Mouse (Mus musculus): ENCODE data around the gene Thsd1.
"Not testable (repeated sequence)": the region's sequence is repeated elsewhere in the genome, so short reads cannot be mapped to it uniquely, and the experiment has no call there.

Thsd1 gene

GRCm38 (mm10) chr8:22264787-22265186 is 37.7 kb downstream of the Thsd1 start:
- DNase-seq (ENCODE audit: low spot score) = no peak

GRCm38 (mm10) chr8:22265194-22265593 is 38.1 kb downstream of the Thsd1 start:
- DNase-seq (ENCODE audit: low spot score) = no peak

- no peak for DNase-seq (ENCODE audit: low spot score)
These were observed 39.7 kb downstream of the Thsd1 start for GRCm38 (mm10) chr8:22266809-22267208.

GRCm38 (mm10) chr8:22273142-22273541 is 46.0 kb downstream of the Thsd1 start:
- DNase-seq (ENCODE audit: low spot score) = no peak

- DNase-seq (ENCODE audit: low spot score) = no peak
These were observed 47.5 kb downstream of the Thsd1 start for GRCm38 (mm10) chr8:22274641-22275040.

GRCm38 (mm10) chr8:22282999-22283491 is 55.9 kb downstream of the Thsd1 start, which contains the start of gene Tpte:
Tpte (plus strand) TSS chr8:22283441.
- no peak for DNase-seq (ENCODE audit: low spot score)

GRCm38 (mm10) chr8:22302326-22302725 is 75.2 kb downstream of the Thsd1 start:
- no peak for DNase-seq (ENCODE audit: low spot score)

GRCm38 (mm10) chr8:22302896-22303306 is 75.8 kb downstream of the Thsd1 start:
- DNase-seq (ENCODE audit: low spot score) = no peak

GRCm38 (mm10) chr8:22304045-22304444 is 76.9 kb downstream of the Thsd1 start:
- not testable (repeated sequence) for DNase-seq (ENCODE audit: low spot score)

- DNase-seq (ENCODE audit: low spot score) = no peak
These were observed 79.9 kb downstream of the Thsd1 start for GRCm38 (mm10) chr8:22306999-22307398.
